Mouse (Mus musculus) frontal cortex, postnatal 10 days (tissue): Measurements from ENCODE around the gene Ces1b.

Experiments used
- DNase-seq, 2 experiments: peaks; one replicate each; pipeline ENCODE4 v3.0.0; 2022; ENCODE audit warnings: low spot score in 2 of 2, mixed read lengths in 1 of 2

The Ces1b gene

GRCm38 (mm10) chr8:93079887-93080286 lies at the start of gene Ces1b:
Ces1b (minus strand) TSS chr8:93080017.
- no peak for DNase-seq

GRCm38 (mm10) chr8:93126476-93126875 lies 46.7 kb upstream of the Ces1b start:
- no peak for DNase-seq

GRCm38 (mm10) chr8:93122005-93122404 lies 42.2 kb upstream of the Ces1b start:
- DNase-seq, result no peak

- DNase-seq, result peak in 1 of 2 experiments; percentile 14
Measured at GRCm38 (mm10) chr8:93095376-93095775, 15.6 kb upstream of the Ces1b start.

GRCm38 (mm10) chr8:93091324-93091723 lies 11.5 kb upstream of the Ces1b start:
- no peak for DNase-seq

- DNase-seq, result no peak
Measured at GRCm38 (mm10) chr8:93088686-93089122, 8.9 kb upstream of the Ces1b start.

GRCm38 (mm10) chr8:93088193-93088592 lies 8.4 kb upstream of the Ces1b start:
- no peak for DNase-seq

GRCm38 (mm10) chr8:93075251-93075650 lies 4.6 kb downstream of the Ces1b start:
- no peak for DNase-seq

- DNase-seq, result no peak
Measured at GRCm38 (mm10) chr8:93063416-93064117, 16.2 kb downstream of the Ces1b start.

GRCm38 (mm10) chr8:93059185-93059584 lies 20.6 kb downstream of the Ces1b start:
- peak in 1 of 2 experiments; percentile 27 for DNase-seq

GRCm38 (mm10) chr8:93055238-93055637 lies 24.6 kb downstream of the Ces1b start:
- no peak for DNase-seq

- peak in 1 of 2 experiments; percentile 14 for DNase-seq
Measured at GRCm38 (mm10) chr8:93048510-93049416, 31.1 kb downstream of the Ces1b start.

GRCm38 (mm10) chr8:93048092-93048491 lies 31.7 kb downstream of the Ces1b start, which contains the start of gene Ces1a:
Ces1a (minus strand) TSS chr8:93048192.
- no peak for DNase-seq

- no peak for DNase-seq
Measured at GRCm38 (mm10) chr8:93043083-93043482, 36.7 kb downstream of the Ces1b start.

GRCm38 (mm10) chr8:93040776-93041567 lies 38.8 kb downstream of the Ces1b start:
- DNase-seq, result no peak

GRCm38 (mm10) chr8:93040256-93040655 lies 39.6 kb downstream of the Ces1b start:
- DNase-seq, result peak in 1 of 2 experiments; percentile 18

GRCm38 (mm10) chr8:93038831-93039230 lies 41.0 kb downstream of the Ces1b start:
- no peak for DNase-seq

- DNase-seq, result no peak
Measured at GRCm38 (mm10) chr8:93030664-93031063, 49.2 kb downstream of the Ces1b start.

- DNase-seq, result no peak
Measured at GRCm38 (mm10) chr8:93021738-93022137, 58.1 kb downstream of the Ces1b start.

GRCm38 (mm10) chr8:93014300-93014699 lies 65.5 kb downstream of the Ces1b start:
- DNase-seq, result no peak

- no peak for DNase-seq
Measured at GRCm38 (mm10) chr8:93012226-93012625, 67.6 kb downstream of the Ces1b start.

- DNase-seq, result peak; percentile 64 to 82
Measured at GRCm38 (mm10) chr8:93011439-93011838, 68.4 kb downstream of the Ces1b start.
